Mouse (Mus musculus): ENCODE data around the gene Ckap4.
"Not testable (repeated sequence)": the region's sequence is repeated elsewhere in the genome, so short reads cannot be mapped to it uniquely, and the experiment has no call there.

The Ckap4 gene

GRCm38 (mm10) chr10:84496805-84497204 is 37.1 kb downstream of the Ckap4 start:
- DNase-seq, result no peak

GRCm38 (mm10) chr10:84494432-84494831 is 39.4 kb downstream of the Ckap4 start:
- DNase-seq, result no peak

DNA sequence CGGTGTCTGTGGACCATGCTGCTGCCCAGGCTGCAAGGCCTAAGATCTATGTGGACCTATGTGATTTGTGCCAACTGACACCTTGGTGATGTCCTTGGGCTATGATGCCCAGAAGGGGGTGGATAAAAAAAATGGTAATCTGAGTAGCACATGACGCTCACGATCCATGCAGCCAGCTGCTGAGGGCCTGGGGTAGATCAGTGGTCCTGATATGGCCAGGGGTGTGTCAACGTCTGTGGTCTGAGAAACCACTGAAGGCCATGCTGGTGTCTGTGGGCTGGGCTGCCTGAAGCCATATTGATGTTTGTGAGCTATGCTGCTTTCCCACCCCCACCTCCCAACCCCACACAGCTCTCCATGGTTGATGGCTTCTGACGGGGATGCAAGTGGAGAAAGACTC is 43.7 kb downstream of the Ckap4 start:
- no peak for DNase-seq

GRCm38 (mm10) chr10:84488315-84488714 is 45.5 kb downstream of the Ckap4 start:
- peak; percentile 17 to 37 for DNase-seq

- DNase-seq, result no peak
Observed at GRCm38 (mm10) chr10:84484661-84485060, 49.2 kb downstream of the Ckap4 start.

- no peak for DNase-seq
Observed at GRCm38 (mm10) chr10:84483553-84483952, 50.3 kb downstream of the Ckap4 start.

GRCm38 (mm10) chr10:84483069-84483468 is 50.8 kb downstream of the Ckap4 start:
- DNase-seq, result no peak

GRCm38 (mm10) chr10:84482418-84482817 is 51.4 kb downstream of the Ckap4 start:
- not testable (repeated sequence) for DNase-seq

- DNase-seq, result no peak
Observed at GRCm38 (mm10) chr10:84481327-84481671, 52.6 kb downstream of the Ckap4 start.

GRCm38 (mm10) chr10:84480667-84481326 is 53.1 kb downstream of the Ckap4 start:
- DNase-seq, result no peak

- DNase-seq, result no peak
Observed at GRCm38 (mm10) chr10:84480146-84480545, 53.7 kb downstream of the Ckap4 start.

DNA sequence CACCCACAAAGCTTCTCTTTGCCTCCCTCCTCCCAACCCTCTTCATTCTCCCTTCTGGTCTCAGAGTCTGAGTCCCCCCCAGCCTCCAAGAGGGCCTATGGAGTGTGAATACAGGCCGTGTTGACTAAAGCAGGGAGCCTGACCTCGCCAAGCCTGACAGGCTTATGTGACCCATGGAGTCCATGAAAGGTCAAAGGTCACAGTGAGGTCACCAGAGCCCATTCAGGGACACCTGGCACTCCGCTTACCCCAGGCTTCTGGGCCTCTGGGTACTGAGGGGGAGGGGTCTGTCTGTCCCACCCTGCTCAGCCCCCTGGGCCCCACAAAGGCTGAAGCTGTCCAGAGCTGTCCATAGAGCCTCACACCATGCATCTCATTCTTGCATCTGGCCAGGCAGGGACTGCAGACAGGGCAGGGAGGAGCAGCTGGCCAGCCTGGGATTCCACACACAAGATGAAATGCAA is 56.2 kb downstream of the Ckap4 start:
- no peak for DNase-seq

DNA sequence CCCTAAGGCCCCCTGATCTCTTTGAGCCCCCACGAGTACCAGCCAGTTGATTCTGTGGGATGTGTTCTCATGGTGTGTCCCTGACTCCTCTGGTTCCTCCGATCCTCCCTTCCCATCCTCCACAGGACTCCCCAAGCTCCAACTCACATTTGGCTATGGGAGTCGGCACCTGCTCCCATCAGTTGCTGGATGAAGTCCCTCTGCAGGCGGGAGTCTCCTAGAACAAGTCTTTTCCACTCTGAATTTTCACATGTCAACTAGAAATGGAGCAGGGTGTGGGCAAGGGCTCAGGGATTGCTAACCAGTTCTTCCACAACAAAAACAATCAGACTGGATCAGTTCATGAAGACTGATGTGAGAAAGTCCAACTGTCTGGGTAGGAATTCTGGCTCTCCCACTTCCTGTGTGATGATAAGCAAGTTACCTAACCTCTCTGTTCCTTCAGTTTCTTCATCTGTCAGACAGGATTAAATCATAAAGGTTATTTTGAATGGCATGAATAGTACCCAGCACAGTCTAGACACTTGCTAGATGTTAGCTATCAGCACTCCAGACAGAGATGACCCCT is 56.7 kb downstream of the Ckap4 start:
- no peak for DNase-seq
